Mouse (Mus musculus): ENCODE data around the gene Slc35d2. TPM values are rescaled to one million over a fixed set of nuclear protein-coding genes. Genes with fewer than 3 reads are reported as not detected.

Slc35d2 gene
- total RNA-seq, 2 experiments from 2014 or later, result 2.1 to 2.5 TPM

DNA sequence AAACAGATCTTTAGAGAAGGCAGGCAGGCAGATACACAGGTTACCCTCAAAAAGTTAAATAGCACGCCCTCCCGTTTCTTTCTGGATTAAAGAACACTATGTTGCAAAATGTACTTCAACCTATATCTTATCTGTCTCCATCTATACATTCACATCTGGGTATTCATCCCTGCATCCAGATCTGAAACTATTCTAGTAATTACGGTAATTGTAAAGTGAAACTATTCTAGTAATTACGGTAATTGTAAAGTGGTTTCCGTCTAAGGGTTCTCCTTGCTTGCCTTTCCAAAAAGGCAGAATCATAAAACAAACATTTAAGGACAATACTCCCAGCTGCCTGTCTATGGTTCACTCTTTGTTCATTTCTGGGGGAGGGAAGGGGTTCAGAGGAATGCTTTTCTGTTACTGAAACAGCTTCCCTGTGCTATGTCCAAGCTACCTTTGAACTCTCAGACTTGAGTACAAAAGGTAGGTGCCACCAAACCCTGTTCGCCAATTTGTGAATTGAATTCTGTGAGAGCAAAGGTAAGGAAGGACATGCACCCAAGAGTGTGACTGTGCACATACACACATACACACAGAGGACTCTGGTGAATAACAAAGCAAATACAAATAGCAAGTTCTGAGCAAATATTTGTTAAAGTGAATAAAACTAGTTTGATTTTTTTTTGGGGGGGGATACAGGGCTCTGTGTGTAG, 5.5 kb downstream of the Slc35d2 start:
- no peak for DNase-seq
- intact Hi-C loops (cut with DNase I), result no loop called here

DNA sequence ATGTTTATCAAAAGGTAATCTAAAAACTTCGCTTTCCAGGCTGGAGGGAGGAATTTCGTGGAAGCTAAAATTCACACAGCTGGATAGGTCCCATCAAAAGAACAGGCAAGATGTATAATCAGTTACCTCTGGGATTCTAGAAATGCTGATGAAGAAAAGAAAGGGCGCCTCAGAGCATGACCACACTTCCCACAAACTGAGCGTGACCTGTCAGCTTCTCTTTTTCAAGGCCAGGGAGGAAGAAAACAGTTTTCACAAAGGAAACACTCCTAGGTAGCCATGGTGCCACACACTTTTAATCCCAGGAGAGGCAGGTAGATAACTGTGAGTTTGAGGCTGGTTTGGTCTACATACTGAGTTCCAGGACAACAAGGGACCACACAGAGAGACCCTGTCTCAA, 8.4 kb downstream of the Slc35d2 start:
- DNase-seq, result no peak
- intact Hi-C loops (cut with DNase I), result no loop called here

GRCm38 (mm10) chr13:64117442-64117841, 11.7 kb downstream of the Slc35d2 start:
- DNase-seq, result no peak
- intact Hi-C loops (cut with DNase I), result no loop called here

GRCm38 (mm10) chr13:64110421-64110820, 18.7 kb downstream of the Slc35d2 start:
- DNase-seq, result no peak
- intact Hi-C loops (cut with DNase I), result no loop called here

DNA sequence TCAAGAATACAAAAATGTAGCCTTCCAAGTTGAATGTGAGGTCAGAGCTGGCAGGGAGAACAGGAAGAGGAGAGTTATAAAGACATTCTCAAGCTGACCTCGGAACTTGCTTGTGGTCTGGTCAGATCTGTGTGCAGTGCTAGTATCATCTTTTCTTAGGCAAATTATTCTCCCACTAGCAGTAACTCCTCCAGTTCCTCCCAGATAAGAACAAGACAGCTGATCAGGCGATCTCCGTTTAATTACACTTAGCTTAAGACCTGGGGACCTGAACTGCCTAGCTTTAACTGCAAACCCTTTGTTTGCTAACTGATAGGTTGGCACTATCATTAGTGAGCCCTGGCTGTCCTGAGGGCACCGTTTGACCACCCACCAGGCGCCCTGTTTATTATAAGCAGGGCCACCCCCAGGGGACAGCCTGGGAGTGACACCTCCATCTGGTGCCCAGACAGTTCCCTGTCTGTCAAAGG, 20.8 kb downstream of the Slc35d2 start:
- no peak for DNase-seq

GRCm38 (mm10) chr13:64107535-64107934, 21.6 kb downstream of the Slc35d2 start:
- intact Hi-C loops (cut with DNase I), result no loop called here
- no peak for DNase-seq

More for the DNA sequence above, 20.8 kb downstream of the Slc35d2 start:
- intact Hi-C loops (cut with DNase I), result no loop called here

- no peak for DNase-seq
- intact Hi-C loops (cut with DNase I), result no loop called here
Observed at GRCm38 (mm10) chr13:64107105-64107504, 22.1 kb downstream of the Slc35d2 start.

DNA sequence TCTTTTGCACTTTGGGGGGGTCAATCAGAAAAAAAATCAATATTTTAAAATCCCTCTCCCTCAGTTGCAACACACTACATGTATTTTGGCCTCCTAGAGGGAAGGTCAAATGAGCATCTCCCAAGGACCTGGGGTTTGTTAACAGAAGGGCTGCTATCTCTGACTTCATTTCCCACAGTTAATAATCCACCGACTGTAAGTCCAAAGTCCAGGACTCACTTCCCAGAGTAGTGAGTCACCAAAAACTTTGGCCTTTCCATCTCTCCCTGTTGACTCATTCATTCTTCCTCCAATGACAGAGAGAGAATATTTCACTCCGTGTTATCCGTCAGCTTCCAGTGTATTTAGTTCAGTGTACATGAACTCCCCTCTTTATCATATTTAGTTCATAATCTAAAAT, 23.5 kb downstream of the Slc35d2 start:
- intact Hi-C loops (cut with DNase I), result no loop called here
- DNase-seq, result no peak

DNA sequence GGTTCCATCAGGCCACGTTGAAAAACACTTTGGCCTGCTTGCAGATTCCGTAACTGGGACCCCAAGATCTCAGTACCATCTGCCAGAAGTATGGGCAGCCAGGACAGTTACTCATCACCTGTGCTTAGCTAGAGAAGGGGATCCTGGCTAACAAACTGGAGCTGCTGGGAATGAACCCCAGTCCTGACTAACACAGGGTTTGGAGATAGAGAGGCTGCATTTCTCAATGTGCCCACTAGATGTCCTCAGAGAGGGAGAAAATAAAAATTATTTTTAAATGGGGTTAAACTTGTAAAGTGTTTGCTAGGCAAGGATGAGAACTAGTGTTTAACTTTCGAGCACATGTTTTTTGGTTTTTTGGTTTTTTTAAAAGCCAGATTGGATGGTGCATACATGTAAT, 29.0 kb downstream of the Slc35d2 start:
- intact Hi-C loops (cut with DNase I), result loop anchor here (2.0 kb wide), 2 partner anchors 29 to 207 kb away; partner anchors contain the start of gene Slc35d2

DNA sequence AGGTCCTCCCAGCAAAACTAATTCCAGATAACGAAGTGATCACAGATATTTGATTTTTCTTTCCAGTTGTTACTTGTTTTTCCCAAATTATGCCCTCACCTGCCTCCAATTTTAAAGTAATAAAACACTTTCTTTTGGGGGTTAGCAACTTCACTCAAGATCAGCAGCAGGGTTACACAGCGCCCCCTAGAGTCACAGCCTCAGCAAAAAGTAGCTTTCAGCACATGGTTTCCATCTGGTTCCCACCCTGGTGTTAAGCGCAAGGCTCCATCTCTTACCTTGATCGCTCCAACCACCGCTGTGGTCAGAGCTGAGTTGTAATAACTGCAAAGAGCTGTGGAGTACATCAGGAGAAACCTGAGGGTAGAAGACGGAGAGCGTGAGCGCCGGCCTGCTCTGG, 30.2 kb downstream of the Slc35d2 start:
- peak in 1 of 2 experiments; percentile 23 for DNase-seq
- intact Hi-C loops (cut with DNase I), result no loop called here

More for the DNA sequence above, 29.0 kb downstream of the Slc35d2 start:
- DNase-seq, result peak; percentile 37 to 54

DNA sequence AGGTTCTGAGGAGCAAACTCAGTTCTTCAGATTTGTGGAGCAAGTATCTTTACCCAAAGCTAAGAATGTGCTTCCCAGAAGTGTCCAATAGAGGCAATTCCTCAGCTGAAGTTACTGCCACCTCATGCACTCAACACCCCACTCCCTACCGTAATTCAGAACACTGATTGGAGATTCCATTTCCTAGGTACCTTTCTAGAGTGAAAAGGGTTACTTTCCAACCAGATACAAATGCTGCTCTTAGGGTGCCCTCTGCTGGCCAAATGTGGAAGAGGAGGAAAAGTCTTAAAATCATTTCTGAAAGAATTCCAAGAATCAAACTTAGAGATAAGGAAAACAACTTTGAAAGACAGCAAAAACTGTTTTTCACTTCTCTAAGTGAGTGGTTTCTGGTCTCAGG, 35.8 kb downstream of the Slc35d2 start:
- peak; percentile 59 to 74 for DNase-seq
- intact Hi-C loops (cut with DNase I), result loop anchor here (2.0 kb wide), 1 partner anchor 43 kb away; no protein-coding TSS in a partner anchor

GRCm38 (mm10) chr13:64092752-64093151, 36.4 kb downstream of the Slc35d2 start:
- intact Hi-C loops (cut with DNase I), result loop anchor here (2.0 kb wide), 1 partner anchor 42 kb away; no protein-coding TSS in a partner anchor
- no peak for DNase-seq

- DNase-seq, result no peak
- intact Hi-C loops (cut with DNase I), result loop anchor here (2.0 kb wide), 1 partner anchor 41 kb away; no protein-coding TSS in a partner anchor
Observed at GRCm38 (mm10) chr13:64092141-64092540, 37.0 kb downstream of the Slc35d2 start.

DNA sequence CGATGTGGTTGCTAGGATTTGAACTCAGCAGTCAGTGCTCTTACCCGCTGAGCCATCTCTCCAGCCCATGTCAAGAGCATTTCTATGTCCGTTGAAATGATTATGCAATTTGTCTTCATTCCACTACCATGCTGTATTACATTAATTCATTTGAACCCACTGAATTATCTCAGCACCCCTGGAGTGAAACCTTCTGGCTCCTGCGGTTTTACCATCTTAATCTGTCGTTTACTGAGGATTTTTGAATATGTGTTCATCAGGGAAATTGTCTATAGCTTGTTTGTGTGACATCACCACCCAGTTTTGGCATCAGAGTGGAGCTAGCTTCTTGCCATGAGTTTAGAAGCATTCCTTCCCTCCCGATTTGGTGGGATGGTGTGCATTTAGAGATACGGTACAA, 38.2 kb downstream of the Slc35d2 start:
- intact Hi-C loops (cut with DNase I), result no loop called here
- no peak for DNase-seq

DNA sequence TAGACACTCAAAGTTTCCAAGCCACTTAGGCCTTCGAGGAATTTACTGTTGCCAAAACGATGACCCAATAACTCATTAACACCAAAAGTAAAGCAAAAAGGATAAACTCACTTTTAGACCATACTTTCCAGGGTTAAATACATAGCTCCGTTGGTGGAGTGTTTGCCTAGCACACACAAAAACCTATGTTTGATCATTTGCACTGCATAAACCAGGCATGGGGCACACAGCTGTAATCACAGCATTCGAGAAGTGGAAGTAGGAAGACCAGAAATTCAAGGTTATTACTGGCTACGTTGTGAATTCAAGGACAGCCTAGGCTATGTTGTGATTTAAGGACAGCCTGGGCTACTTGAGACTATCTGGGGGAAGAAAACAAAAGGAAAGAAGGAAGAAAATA, 38.9 kb downstream of the Slc35d2 start:
- intact Hi-C loops (cut with DNase I), result no loop called here
- DNase-seq, result no peak

DNA sequence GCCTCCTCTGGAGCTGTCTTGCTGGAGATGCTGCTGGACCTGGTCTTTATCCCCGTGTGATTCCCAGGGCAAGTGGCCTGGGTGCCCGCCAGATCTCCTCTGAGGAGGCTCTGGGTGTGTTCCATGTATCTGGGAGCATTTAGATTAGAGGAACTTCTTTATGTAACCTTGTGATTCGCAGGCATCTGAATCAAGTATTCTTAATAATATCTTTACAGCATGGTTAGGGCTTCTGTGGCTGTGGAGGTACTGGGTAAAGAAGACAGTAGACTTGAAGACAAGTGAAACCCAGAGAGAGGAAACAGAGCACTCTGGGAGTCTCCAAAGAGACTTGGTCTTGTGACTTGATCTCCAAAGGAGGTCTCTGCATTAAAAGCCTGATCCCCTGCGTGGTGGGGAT, 40.0 kb downstream of the Slc35d2 start, which contains the start of gene Hsd17b3:
Gene Hsd17b3 (minus strand): TSS at position 101 of the 400 bp plus-strand sequence.
- DNase-seq, result no peak
- intact Hi-C loops (cut with DNase I), result no loop called here

DNA sequence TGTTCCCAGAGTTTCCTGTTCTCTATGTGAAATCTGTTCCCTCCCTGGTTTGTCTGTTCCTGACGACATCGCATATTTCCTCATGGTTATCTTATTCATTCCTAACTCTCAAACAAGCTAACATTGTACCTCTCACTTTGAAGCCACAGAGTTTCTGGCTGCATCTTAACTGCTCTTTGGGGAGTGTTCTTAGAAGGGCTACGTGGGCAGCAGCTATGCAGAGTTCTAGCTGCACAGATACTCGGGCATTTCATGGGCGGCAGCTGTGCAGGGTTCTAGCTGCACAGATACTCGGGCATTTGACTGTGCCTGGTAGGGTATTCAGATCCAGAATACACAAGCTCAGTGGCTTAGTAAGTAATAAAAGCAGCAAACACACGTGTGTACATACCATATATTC, 41.1 kb downstream of the Slc35d2 start:
- intact Hi-C loops (cut with DNase I), result no loop called here
- no peak for DNase-seq

GRCm38 (mm10) chr13:64086036-64086435, 43.1 kb downstream of the Slc35d2 start:
- intact Hi-C loops (cut with DNase I), result no loop called here
- DNase-seq, result no peak

DNA sequence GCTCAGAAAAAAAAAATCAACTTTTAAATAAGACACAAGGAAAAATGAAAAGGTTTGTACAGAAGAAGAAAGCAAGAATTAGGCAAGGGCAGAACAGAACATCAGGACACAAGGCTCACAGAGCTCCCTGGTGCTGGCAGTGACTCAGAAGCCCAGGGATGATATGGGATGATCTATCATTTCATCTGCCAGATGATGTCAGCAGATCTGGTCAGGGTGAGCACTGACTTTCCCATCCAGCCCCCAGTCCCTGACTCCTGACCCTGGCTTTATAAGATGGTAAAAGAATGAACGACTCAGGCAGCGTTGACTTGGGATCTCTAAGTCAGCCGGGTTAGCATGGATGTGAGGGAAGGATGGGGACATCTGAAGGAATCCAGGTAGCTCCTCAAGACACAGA, 45.8 kb downstream of the Slc35d2 start:
- DNase-seq, result no peak
- intact Hi-C loops (cut with DNase I), result no loop called here

DNA sequence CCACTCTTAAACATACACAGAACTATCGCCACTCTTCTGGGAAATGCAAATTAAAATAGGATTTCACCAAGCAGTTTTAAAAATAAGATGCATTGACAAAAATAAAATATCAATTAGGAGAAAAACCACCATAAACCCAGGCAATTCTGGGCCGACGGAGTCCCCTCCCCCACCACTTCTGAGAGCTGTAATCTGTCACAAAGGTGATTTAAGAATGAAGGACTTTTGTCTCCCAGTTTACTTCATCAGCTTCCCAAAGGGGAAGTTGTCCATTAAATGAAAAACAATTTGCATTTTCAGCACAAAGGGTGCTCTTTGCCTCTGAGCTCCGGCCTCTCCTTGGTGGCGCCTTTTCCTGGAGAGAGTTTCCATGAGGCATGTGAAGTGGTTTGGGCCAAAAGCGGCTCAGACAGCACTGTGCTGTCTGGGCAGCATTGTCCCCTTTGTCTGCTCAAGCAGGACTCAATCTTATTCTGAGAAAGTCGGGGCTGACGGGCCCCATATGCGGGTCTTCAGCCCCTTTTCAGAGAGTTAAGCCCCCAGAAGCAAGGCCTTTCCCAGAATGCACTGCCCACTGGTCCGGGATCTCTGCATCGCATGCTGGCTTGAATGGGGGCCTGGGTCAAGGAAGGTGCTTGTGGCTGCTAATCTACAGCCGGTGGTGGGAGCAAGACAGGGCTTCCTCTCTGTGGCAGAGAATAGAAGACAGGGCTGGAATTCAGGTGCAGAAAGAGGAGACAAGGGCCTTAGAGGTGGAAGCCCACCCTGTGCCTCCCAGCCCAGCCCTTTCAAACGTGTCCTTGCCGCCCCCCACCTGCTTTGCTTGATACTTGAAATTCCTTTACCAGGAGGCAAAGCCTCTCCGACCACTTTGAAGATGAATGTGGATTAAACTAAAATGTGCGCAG, 47.9 kb downstream of the Slc35d2 start:
- intact Hi-C loops (cut with DNase I), result no loop called here
- no peak for DNase-seq

DNA sequence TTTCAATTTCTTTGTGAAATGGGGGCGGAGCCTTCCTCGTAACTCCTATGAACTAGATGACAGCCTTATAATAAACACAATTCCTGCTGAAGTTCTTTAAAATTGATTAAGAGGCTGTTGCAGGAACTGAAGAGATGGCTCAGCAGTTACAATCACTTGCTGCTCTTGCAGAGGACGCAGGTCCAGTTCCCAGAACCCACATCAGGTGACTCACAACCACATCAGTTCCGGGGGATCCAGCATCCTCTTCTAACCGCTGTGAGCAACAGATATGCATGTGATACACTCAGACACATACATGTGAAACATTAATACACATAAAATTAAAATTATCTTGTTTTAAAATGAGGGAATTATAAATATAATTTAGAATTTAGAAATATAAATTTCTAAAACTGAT, 51.6 kb downstream of the Slc35d2 start:
- intact Hi-C loops (cut with DNase I), result no loop called here
- DNase-seq, result no peak

All from heart, postnatal 36 days (tissue).